Mouse (Mus musculus): ENCODE results near the gene Ifrd2.

GRCm38 (mm10) chr9:107607653-107608245 lies 20.3 kb downstream of the Ifrd2 start:
- no peak for TF ChIP-seq CTCF (IDR thresholded peaks at IDR 0.05; ENCODE audit: extremely low read depth, insufficient read depth, insufficient read length, insufficient replicate concordance)
- no peak for TF ChIP-seq POLR2A (IDR thresholded peaks at IDR 0.05; ENCODE audit: low read depth, low read length)
